In the genomic region with DNA sequence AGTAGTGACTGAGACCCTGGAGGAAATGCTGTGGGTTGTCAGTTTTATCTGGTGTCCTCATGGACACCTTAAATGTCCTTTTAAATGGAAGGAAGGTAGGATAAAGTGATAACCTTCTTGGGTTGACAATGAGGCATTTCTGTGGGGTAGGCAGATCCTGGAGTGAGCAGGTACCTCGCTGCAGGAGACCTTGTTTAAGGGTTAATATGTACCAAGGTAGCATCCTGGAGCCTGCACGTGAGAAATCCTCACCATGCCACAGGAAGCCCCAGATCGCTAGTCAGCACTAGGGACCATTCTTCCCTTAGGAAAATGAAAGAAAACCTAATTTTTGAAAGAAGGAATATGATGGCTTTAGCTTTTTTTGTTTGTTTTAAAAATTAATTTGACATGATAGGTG, we compare ENCODE assay signal across 12 mouse cellular contexts. TPM values are rescaled to one million over a fixed set of nuclear protein-coding genes. Genes with fewer than 3 reads are reported as not detected.
DNase-seq lines count a peak whose midpoint lies in the region; ATAC-seq and TF ChIP-seq lines count a peak whose summit lies in the region.
"Had no signal": no experiment of that assay in that cellular context is flagged by ENCODE, and none has a peak within 500 bp of the region (broad histone marks: within the 10 kb centered on the region; RNA-seq: fewer than 3 reads in every experiment).

No protein-coding gene starts in this region.

- TF ChIP-seq CTCF in lung, embryonic 14.5 days (IDR thresholded peaks at IDR 0.05; ENCODE audit: low read depth): no peak

- H3K4me3 ChIP-seq in lung, embryonic 14.5 days (ENCODE audit: low read depth, low read length): no peak overlapping the region
- H3K4me3 ChIP-seq in limb, embryonic 10.5 days: peak overlapping the region; percentile 65; the same call in 1 of the 2 replicates
- no peak overlapping the region for H3K4me3 ChIP-seq in neural tube, embryonic 13.5 days

- no peaks in the 10 kb centered on the region for H3K9me3 ChIP-seq in lung, embryonic 14.5 days (ENCODE audit: low read depth, low read length)
- H3K9me3 ChIP-seq in limb, embryonic 10.5 days (replicated peaks): no peaks in the 10 kb centered on the region
- no peaks in the 10 kb centered on the region for H3K9me3 ChIP-seq in neural tube, embryonic 13.5 days

- peaks cover 4% of the 10 kb centered on the region; the same call in 1 of the 2 replicates for H3K4me1 ChIP-seq in lung, embryonic 14.5 days (ENCODE audit: insufficient read depth)
- H3K4me1 ChIP-seq in limb, embryonic 10.5 days: peaks cover 65% of the 10 kb centered on the region
- peaks cover 66% of the 10 kb centered on the region for H3K4me1 ChIP-seq in neural tube, embryonic 13.5 days (replicated peaks)

- DNase-seq in heart, adult 11 months: peak; percentile 72
- no peak for DNase-seq in heart, adult 9 months (ENCODE audit: low spot score in 2 of 2)
- no peak for DNase-seq in lung, embryonic 14.5 days
- no peak for DNase-seq in lung, postnatal 36 days
- DNase-seq in limb, embryonic 10.5 days (ENCODE audit: low spot score): no peak
- no peak for DNase-seq in right cerebral cortex, adult 2 months (ENCODE audit: low spot score in 2 of 2)
- no peak for DNase-seq in right cerebral cortex, postnatal 4 days
- DNase-seq: adrenal gland, postnatal 14 days; layer of hippocampus, postnatal 36 days; liver, postnatal 0 days; thymus, adult 18-20 months had no signal

- no peaks in the 10 kb centered on the region for H3K36me3 ChIP-seq in lung, embryonic 14.5 days (ENCODE audit: insufficient read depth)
- no peaks in the 10 kb centered on the region for H3K36me3 ChIP-seq in limb, embryonic 10.5 days
- no peaks in the 10 kb centered on the region for H3K36me3 ChIP-seq in neural tube, embryonic 13.5 days

- peak overlapping the region; percentile 87 for H3K4me2 ChIP-seq in lung, embryonic 14.5 days
- peak overlapping the region; percentile 85 for H3K4me2 ChIP-seq in neural tube, embryonic 13.5 days

- H3K27me3 ChIP-seq in lung, embryonic 14.5 days (ENCODE audit: insufficient read depth, low read length): peaks cover 14% of the 10 kb centered on the region
- peaks cover 68% of the 10 kb centered on the region for H3K27me3 ChIP-seq in limb, embryonic 10.5 days (ENCODE audit: low read depth, poor library complexity, severe bottlenecking)
- peaks cover 46% of the 10 kb centered on the region for H3K27me3 ChIP-seq in neural tube, embryonic 13.5 days

- ATAC-seq in lung, embryonic 14.5 days (ENCODE audit: insufficient read depth): no peak
- no peak for ATAC-seq in neural tube, embryonic 13.5 days (ENCODE audit: low read depth)
- ATAC-seq: liver, postnatal 0 days had no signal

- WGBS in lung, embryonic 14.5 days: 4% methylated on average over 3 of the region's 3 CpGs
- WGBS in limb, embryonic 10.5 days: 6% methylated on average over 3 of the region's 3 CpGs
- 13% methylated on average over 3 of the region's 3 CpGs for WGBS in neural tube, embryonic 13.5 days

- H3K27ac ChIP-seq in lung, embryonic 14.5 days (ENCODE audit: low read depth): no peak overlapping the region
- H3K27ac ChIP-seq in limb, embryonic 10.5 days: peak overlapping the region; percentile 85; the same call in 1 of the 2 replicates
- peak overlapping the region; percentile 86 for H3K27ac ChIP-seq in neural tube, embryonic 13.5 days (replicated peaks)

- no peak overlapping the region for H3K9ac ChIP-seq in lung, embryonic 14.5 days
- H3K9ac ChIP-seq in neural tube, embryonic 13.5 days: no peak overlapping the region
- H3K9ac ChIP-seq: liver, postnatal 0 days had no signal

RNA-seq across cellular contexts. Expression of a gene that starts 1.0 kb away (rescaled TPM):
- polyA plus RNA-seq in lung, embryonic 14.5 days (2014; fragmentation: Nextera tagmentation; extraction: Ambion mirVana): 48.5 and 51.8 TPM in 2 replicates
- 44.4 and 55.4 TPM in 2 replicates for polyA plus RNA-seq in limb, embryonic 10.5 days (2016; fragmentation: Nextera tagmentation; extraction: Ambion mirVana)
- 158 and 172 TPM in 2 replicates for polyA plus RNA-seq in neural tube, embryonic 13.5 days (2015; fragmentation: Nextera tagmentation; extraction: Ambion mirVana)

RNA-seq across cellular contexts. Expression of a gene that starts 51.4 kb away (rescaled TPM):
- 321 and 352 TPM in 2 replicates for polyA plus RNA-seq in lung, embryonic 14.5 days (2014; fragmentation: Nextera tagmentation; extraction: Ambion mirVana)
- polyA plus RNA-seq in limb, embryonic 10.5 days (2016; fragmentation: Nextera tagmentation; extraction: Ambion mirVana): 198 and 264 TPM in 2 replicates
- polyA plus RNA-seq in neural tube, embryonic 13.5 days (2015; fragmentation: Nextera tagmentation; extraction: Ambion mirVana): 337 and 391 TPM in 2 replicates
